Mouse (Mus musculus): ENCODE data around the gene Id1. TPM values are rescaled to one million over a fixed set of nuclear protein-coding genes. Genes with fewer than 3 reads are reported as not detected.

Gene Id1
- polyA plus RNA-seq, 1 experiment from 2014 or later = 161 TPM

GRCm38 (mm10) chr2:152704256-152704605, 31.8 kb upstream of the Id1 start:
- Histone ChIP-seq H3K27ac (replicated peaks) (peak overlapping the region; percentile 94), H3K27me3 (replicated peaks; ENCODE audit: low read depth, poor library complexity, severe bottlenecking) (no peaks in the 10 kb centered on the region), H3K36me3 (replicated peaks) (peaks cover 87% of the 10 kb centered on the region), H3K4me1 (peaks cover 50% of the 10 kb centered on the region), H3K9me3 (peaks cover 2% of the 10 kb centered on the region; the same call in 1 of the 2 replicates), H3K4me3 (no peak overlapping the region)
- no peak for DNase-seq (ENCODE audit: low spot score)
- WGBS = 81% methylated on average over 5 of the region's 5 CpGs

DNA sequence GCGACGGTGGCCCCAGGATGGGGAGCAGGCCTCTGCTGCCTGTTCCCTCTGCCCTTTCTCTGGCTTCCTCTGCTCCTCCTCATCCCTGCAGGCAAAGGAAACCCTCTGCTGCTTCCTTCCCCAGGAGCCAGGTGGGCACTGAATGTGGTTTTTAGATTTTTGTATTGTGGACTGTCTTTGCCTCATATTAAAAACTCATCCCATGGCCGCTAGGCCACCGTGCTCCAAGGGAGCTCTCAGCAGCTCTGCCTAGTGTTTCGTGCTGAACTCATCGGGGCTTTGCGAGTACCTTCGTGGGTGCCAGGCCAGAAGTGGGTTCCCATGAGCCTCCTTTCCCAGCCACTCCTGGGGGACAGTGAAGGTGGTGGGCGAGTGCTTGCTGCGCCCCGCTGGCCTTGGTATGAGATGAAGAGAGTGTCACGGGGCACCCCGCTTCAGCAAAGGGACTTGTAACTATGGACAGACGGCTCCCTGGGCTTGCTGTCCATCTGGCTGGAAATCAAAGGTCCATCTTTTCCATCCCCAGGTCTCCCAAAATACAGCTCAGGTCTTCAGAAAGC, 31.2 kb upstream of the Id1 start:
- peaks cover 84% of the 10 kb centered on the region for H3K36me3 ChIP-seq (replicated peaks)
- H3K9me3 ChIP-seq = peaks cover 2% of the 10 kb centered on the region; the same call in 1 of the 2 replicates
- WGBS = 87% methylated on average over 14 of the region's 14 CpGs
- H3K4me1 ChIP-seq = peaks cover 51% of the 10 kb centered on the region
- H3K27me3 ChIP-seq (replicated peaks; ENCODE audit: low read depth, poor library complexity, severe bottlenecking) = no peaks in the 10 kb centered on the region
- no peak overlapping the region for H3K4me3 ChIP-seq
- no peak for DNase-seq (ENCODE audit: low spot score)
- H3K27ac ChIP-seq (replicated peaks) = peak overlapping the region; percentile 94

DNA sequence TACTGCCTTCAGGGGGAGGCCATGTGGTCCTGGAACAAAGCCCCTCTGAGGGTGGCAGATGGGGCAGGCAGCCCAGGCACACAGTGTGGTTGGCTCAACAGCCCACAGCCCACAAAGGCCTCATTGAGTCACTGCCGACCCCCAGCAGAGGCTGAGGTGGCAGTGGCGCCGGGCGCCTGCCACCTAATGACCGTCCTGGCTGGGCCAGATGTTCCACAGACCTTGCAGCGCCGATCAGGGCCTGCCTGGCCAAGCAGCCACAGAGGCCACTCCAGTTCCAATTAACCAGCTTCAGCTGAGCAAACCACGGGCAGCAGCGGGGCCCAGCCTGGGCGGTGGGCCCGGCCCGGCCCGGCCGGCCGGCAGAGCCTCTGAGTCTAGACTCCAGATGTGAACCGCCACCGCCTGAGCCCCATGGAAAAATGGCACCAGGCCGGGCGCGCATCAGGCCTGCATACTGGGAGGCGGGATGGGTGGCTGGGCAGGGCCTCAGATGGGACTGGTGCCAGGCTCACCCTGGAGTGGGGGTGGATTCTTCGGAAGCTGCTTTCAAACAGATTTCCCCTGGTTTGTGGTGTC, 30.0 kb upstream of the Id1 start:
- H3K4me3 ChIP-seq = peak overlapping the region; percentile 1; the same call in 1 of the 2 replicates
- H3K4me1 ChIP-seq = peaks cover 51% of the 10 kb centered on the region
- peaks cover 2% of the 10 kb centered on the region; the same call in 1 of the 2 replicates for H3K9me3 ChIP-seq
- 54% methylated on average over 22 of the region's 22 CpGs for WGBS
- H3K36me3 ChIP-seq (replicated peaks) = peaks cover 75% of the 10 kb centered on the region
- no peaks in the 10 kb centered on the region for H3K27me3 ChIP-seq (replicated peaks; ENCODE audit: low read depth, poor library complexity, severe bottlenecking)
- peak; percentile 76 for DNase-seq (ENCODE audit: low spot score)
- peak overlapping the region; percentile 94 for H3K27ac ChIP-seq (replicated peaks)

DNA sequence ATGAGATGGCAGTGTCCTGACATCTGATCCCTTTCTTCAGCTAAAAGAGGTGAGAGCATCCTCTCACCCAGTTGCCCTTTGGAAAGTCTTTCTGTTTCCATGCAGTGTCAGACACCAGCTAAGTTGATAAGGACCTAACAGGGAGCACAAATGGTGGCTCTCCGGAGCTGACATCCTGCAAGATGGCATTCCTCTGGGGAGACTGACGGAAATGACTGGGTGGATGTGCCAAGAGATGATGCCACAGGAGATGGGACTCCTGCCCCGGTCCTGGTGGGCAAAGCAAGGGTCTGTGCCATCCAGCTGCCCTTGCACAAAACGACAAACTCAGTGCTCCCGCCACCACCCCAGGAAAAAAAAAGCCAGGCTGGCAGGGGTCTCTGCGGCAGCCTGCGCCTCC, 28.9 kb upstream of the Id1 start:
- peak overlapping the region; percentile 61 for H3K4me3 ChIP-seq
- 24% methylated on average over 7 of the region's 7 CpGs for WGBS
- peak overlapping the region; percentile 94 for H3K27ac ChIP-seq (replicated peaks)
- H3K36me3 ChIP-seq (replicated peaks) = peaks cover 64% of the 10 kb centered on the region
- DNase-seq (ENCODE audit: low spot score) = no peak
- H3K27me3 ChIP-seq (replicated peaks; ENCODE audit: low read depth, poor library complexity, severe bottlenecking) = no peaks in the 10 kb centered on the region
- peaks cover 51% of the 10 kb centered on the region for H3K4me1 ChIP-seq
- no peaks in the 10 kb centered on the region for H3K9me3 ChIP-seq

- Histone ChIP-seq H3K9me3 (no peaks in the 10 kb centered on the region), H3K4me3 (peak overlapping the region; percentile 61), H3K4me1 (peaks cover 51% of the 10 kb centered on the region), H3K27me3 (replicated peaks; ENCODE audit: low read depth, poor library complexity, severe bottlenecking) (no peaks in the 10 kb centered on the region), H3K27ac (replicated peaks) (peak overlapping the region; percentile 94), H3K36me3 (replicated peaks) (peaks cover 59% of the 10 kb centered on the region)
- 2% methylated on average over 31 of the region's 31 CpGs for WGBS
- peak; percentile 95 for DNase-seq (ENCODE audit: low spot score)
Measured at GRCm38 (mm10) chr2:152707627-152708026, 28.4 kb upstream of the Id1 start.

GRCm38 (mm10) chr2:152709066-152709465, 27.0 kb upstream of the Id1 start:
- peaks cover 48% of the 10 kb centered on the region for H3K4me1 ChIP-seq

DNA sequence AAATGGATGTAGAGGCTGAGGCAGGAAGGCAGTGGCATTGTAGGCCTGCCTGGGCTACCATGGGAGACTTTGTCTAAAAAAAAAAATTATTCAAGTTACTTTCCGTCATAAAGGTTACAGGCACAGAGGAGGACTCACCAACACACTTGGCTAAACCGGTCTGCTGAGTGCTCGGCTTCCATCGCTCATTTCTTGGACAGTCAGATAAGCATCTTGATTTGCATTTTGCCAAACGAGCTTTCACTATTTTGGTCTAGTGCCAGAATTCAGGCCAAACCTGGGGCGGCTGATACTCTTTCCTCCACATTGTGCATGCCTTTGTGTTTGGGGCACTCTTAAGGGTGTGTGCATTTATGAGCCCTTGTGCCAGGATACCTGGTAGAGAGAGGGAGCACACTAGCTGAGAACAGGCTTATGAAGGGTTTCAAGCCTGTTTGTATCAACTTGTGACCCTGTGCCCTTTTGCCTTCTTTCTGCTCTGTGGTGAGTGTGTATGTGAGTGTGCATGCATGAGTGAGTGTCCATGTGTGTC, 19.7 kb upstream of the Id1 start:
- no peak for DNase-seq (ENCODE audit: low spot score)
- Histone ChIP-seq H3K36me3 (replicated peaks) (no peaks in the 10 kb centered on the region), H3K4me3 (no peak overlapping the region), H3K9me3 (no peaks in the 10 kb centered on the region), H3K27ac (replicated peaks) (0 out of 2 replicates have a peak overlapping the region, but pooled peaks have one; percentile 45), H3K27me3 (replicated peaks; ENCODE audit: low read depth, poor library complexity, severe bottlenecking) (no peaks in the 10 kb centered on the region), H3K4me1 (peaks cover 20% of the 10 kb centered on the region)
- WGBS = 80% methylated on average over 6 of the region's 6 CpGs

More at GRCm38 (mm10) chr2:152709066-152709465, 27.0 kb upstream of the Id1 start:
- H3K27me3 ChIP-seq (replicated peaks; ENCODE audit: low read depth, poor library complexity, severe bottlenecking) = no peaks in the 10 kb centered on the region
- no peaks in the 10 kb centered on the region for H3K9me3 ChIP-seq
- peak overlapping the region; percentile 94; the same call in 1 of the 2 replicates for H3K27ac ChIP-seq (replicated peaks)
- WGBS = 88% methylated on average over 5 of the region's 5 CpGs
- no peak overlapping the region for H3K4me3 ChIP-seq
- H3K36me3 ChIP-seq (replicated peaks) = peaks cover 45% of the 10 kb centered on the region
- no peak for DNase-seq (ENCODE audit: low spot score)

DNA sequence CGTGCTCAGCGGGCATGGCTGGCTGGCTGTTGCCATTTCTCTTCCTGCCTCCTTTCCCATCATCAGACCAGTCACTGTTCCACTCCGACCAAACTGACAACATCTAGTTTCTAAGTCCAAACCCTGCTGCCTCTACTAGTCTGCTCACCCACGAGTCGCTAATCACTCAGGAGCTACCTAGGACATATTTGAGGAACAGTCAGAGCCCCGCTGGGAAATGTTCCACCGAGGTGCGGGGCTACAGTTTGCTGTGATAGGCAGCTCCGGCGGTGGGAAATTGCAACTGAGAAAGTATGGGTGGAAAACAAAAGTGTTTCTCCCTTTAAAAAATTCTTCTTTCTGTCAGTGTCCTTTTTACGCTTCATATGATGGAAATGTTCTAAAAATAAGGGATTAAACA, 18.4 kb upstream of the Id1 start:
- Histone ChIP-seq H3K9me3 (no peaks in the 10 kb centered on the region), H3K4me3 (no peak overlapping the region), H3K27ac (replicated peaks) (peak overlapping the region; percentile 72), H3K27me3 (replicated peaks; ENCODE audit: low read depth, poor library complexity, severe bottlenecking) (no peaks in the 10 kb centered on the region), H3K36me3 (replicated peaks) (no peaks in the 10 kb centered on the region), H3K4me1 (peaks cover 20% of the 10 kb centered on the region)
- 66% methylated on average over 11 of the region's 11 CpGs for WGBS
- no peak for DNase-seq (ENCODE audit: low spot score)

- H3K36me3 ChIP-seq (replicated peaks) = no peaks in the 10 kb centered on the region
- no peak for DNase-seq (ENCODE audit: low spot score)
- WGBS = 37% methylated on average over 6 of the region's 6 CpGs
- H3K4me1 ChIP-seq = peaks cover 20% of the 10 kb centered on the region
- peak overlapping the region; percentile 72 for H3K27ac ChIP-seq (replicated peaks)
- no peaks in the 10 kb centered on the region for H3K9me3 ChIP-seq
- H3K27me3 ChIP-seq (replicated peaks; ENCODE audit: low read depth, poor library complexity, severe bottlenecking) = peaks cover 4% of the 10 kb centered on the region; the same call in 1 of the 2 replicates
- no peak overlapping the region for H3K4me3 ChIP-seq
Measured at GRCm38 (mm10) chr2:152718076-152718475, 18.0 kb upstream of the Id1 start.

GRCm38 (mm10) chr2:152723651-152724331, 12.3 kb upstream of the Id1 start:
- peak; percentile 71 for DNase-seq (ENCODE audit: low spot score)
- WGBS = 3% methylated on average over 37 of the region's 37 CpGs
- peaks cover 60% of the 10 kb centered on the region for H3K4me1 ChIP-seq
- H3K27ac ChIP-seq (replicated peaks) = peak overlapping the region; percentile 86
- H3K4me3 ChIP-seq = peak overlapping the region; percentile 53
- no peaks in the 10 kb centered on the region for H3K9me3 ChIP-seq
- H3K36me3 ChIP-seq (replicated peaks) = no peaks in the 10 kb centered on the region
- H3K27me3 ChIP-seq (replicated peaks; ENCODE audit: low read depth, poor library complexity, severe bottlenecking) = peaks cover 21% of the 10 kb centered on the region

DNA sequence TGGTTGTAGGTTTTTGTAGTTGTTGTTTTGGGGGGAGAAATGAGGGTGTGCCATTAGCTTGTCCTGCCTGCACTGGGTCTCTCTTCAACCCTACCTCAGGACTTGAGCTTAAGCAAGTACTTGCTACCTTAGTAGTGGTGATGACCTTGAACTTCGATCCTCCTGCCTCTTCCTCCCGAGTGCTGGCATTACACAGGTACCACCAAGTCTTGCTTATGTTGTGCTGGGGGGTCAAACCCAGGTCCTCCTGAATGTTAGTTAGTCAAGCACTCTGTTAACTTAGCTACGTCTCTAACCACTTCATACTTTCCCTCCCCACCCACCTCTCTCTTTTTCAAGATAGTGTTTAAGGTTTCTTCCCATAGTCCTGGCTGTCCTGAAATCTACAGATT, 11.7 kb upstream of the Id1 start:
- Histone ChIP-seq H3K27ac (replicated peaks) (peak overlapping the region; percentile 86), H3K27me3 (replicated peaks; ENCODE audit: low read depth, poor library complexity, severe bottlenecking) (peaks cover 21% of the 10 kb centered on the region), H3K4me1 (peaks cover 61% of the 10 kb centered on the region), H3K9me3 (no peaks in the 10 kb centered on the region), H3K36me3 (replicated peaks) (no peaks in the 10 kb centered on the region), H3K4me3 (peak overlapping the region; percentile 53)
- DNase-seq (ENCODE audit: low spot score) = no peak
- WGBS = 62% methylated on average over 3 of the region's 3 CpGs

GRCm38 (mm10) chr2:152725178-152725750, 10.8 kb upstream of the Id1 start:
- WGBS = 73% methylated on average over 15 of the region's 15 CpGs
- H3K36me3 ChIP-seq (replicated peaks) = no peaks in the 10 kb centered on the region
- no peak overlapping the region for H3K4me3 ChIP-seq
- H3K4me1 ChIP-seq = peaks cover 69% of the 10 kb centered on the region
- peak overlapping the region; percentile 36 for H3K27ac ChIP-seq (replicated peaks)
- H3K9me3 ChIP-seq = no peaks in the 10 kb centered on the region
- DNase-seq (ENCODE audit: low spot score) = no peak
- peaks cover 21% of the 10 kb centered on the region for H3K27me3 ChIP-seq (replicated peaks; ENCODE audit: low read depth, poor library complexity, severe bottlenecking)

Data from embryonic facial prominence, embryonic 10.5 days (tissue).